14 mouse cellular contexts compared by ENCODE assay signal in the genomic region with DNA sequence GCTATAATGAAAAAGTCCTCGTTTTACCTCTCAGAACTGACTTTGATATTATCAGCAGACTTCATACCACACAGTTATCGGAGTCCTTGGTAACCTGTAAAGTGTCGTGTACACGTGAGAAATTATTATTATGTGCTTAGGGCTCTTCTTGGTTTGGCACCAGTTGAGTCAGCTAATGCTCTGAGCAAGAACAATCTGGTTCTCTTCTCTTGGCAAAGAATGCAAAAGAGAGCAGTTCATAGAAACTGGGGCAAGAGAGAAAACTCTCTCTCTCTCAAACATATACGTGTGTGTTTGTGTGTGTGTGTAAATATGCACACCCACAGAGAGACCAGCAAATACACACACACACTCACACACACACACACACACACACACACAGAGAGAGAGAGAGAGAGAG.
"Had no signal": no experiment of that assay in that cellular context is flagged by ENCODE, and none has a peak within 500 bp of the region (broad histone marks: within the 10 kb centered on the region; RNA-seq: fewer than 3 reads in every experiment).

No protein-coding gene starts in this region.

- ATAC-seq: intestine, embryonic 16.5 days; liver, embryonic 12.5 days had no signal

- DNase-seq: gastrocnemius, adult 2 months; gastrocnemius, postnatal 10 days; gastrocnemius, postnatal 25 days; heart, adult 18-20 months; heart, postnatal 10 days; heart, postnatal 4 days; kidney, adult 11 months; kidney, adult 2 months; kidney, adult 9 months; kidney, postnatal 14 days; kidney, postnatal 36 days; lung, adult 2 months had no signal
